Mouse (Mus musculus) R1 (cell line): ENCODE data around the gene Pspc1.

Experiments used
- DNase-seq: peaks from one replicate; pipeline ENCODE4 v3.0.0-alpha.2; 2018; ENCODE audit warnings: low read depth, low spot score

Gene Pspc1

GRCm38 (mm10) chr14:56697836-56698235 lies 80.3 kb downstream of the Pspc1 start:
- DNase-seq = no peak

- DNase-seq = no peak
These were observed 82.6 kb downstream of the Pspc1 start for GRCm38 (mm10) chr14:56695495-56695894.

GRCm38 (mm10) chr14:56689766-56690165 lies 88.3 kb downstream of the Pspc1 start:
- peak; percentile 72 for DNase-seq

- DNase-seq = no peak
These were observed 89.0 kb downstream of the Pspc1 start for GRCm38 (mm10) chr14:56689116-56689515.

GRCm38 (mm10) chr14:56685426-56685825 lies 92.7 kb downstream of the Pspc1 start:
- no peak for DNase-seq
